Mouse (Mus musculus) neutrophil, adult 5-6 weeks (primary cell): ENCODE measurements at regions not wholly inside any gene's neighbourhood (a gene's known extent, or its start where the extent isn't known, plus 50 kb on each side); places are given as distances from the start of the nearest gene placed in this dataset.

Experiments
- ATAC-seq: fragments of 151-379, 151-347 bp; 2 replicates; pipeline ENCODE4 v1.8.0; 2017; ENCODE audit warnings: mild to moderate bottlenecking, moderate TSS enrichment; ENCODE audit not compliant: insufficient number of reproducible peaks, poor library complexity, low FRiP score, severe bottlenecking; ENCODE audit errors: extremely low read depth

- no peak for ATAC-seq
Measured at GRCm38 (mm10) chr2:10307376-10307775, 62.9 kb upstream of the Sfmbt2 start.

DNA sequence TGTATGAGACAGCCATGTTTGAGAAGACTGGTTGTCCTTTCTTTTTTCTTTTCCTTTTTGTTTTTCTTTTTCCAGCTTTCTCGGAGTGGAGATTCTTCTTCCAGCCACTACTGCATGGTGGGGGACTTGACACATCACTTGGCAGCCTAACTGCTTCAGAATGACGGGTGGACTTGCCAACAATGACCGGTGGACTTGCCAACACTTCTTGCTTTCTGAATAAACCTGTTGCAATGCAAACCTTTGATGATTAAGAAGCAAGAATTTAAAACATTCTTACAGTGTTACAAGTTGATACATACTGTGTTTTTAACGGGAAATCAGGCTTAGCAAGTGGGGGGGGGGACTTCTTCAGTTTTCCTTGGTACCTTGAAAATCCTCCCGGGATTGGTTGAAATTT is 60.7 kb upstream of the Sfmbt2 start:
- ATAC-seq = no peak

- ATAC-seq = 0 out of 2 replicates have a peak, but pooled peaks have one; percentile 29
Measured at GRCm38 (mm10) chr2:10311719-10312118, 58.6 kb upstream of the Sfmbt2 start.

DNA sequence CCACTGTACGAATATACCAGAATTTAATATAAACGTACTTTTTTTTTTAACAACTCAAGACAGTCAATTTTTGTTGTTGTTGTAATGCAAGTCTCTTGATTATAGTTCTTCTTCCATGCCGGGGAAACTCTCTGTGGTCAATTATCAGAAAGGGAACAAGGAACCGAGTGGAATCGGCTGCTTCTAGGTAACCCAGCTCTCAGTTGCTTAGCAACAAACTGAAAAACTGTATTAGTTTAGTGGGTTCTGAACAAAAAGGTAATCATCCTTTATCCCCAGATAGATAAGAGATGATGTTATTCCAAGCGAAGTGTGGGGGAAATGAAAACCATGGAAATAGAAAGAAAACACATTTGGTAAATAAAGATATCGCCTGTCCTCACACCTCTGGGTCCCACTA is 57.9 kb upstream of the Sfmbt2 start:
- ATAC-seq = no peak

- ATAC-seq = peak; percentile 27; the same call in 1 of the 2 replicates
Measured at GRCm38 (mm10) chr2:10314251-10315243, 55.8 kb upstream of the Sfmbt2 start.

- ATAC-seq = no peak
Measured at GRCm38 (mm10) chr2:10316347-10316746, 54.0 kb upstream of the Sfmbt2 start.

GRCm38 (mm10) chr2:10318166-10318768 is 52.0 kb upstream of the Sfmbt2 start:
- no peak for ATAC-seq
